Mouse (Mus musculus) embryonic fibroblast, embryonic 13.5 days (primary cell): ENCODE measurements around the gene Sarnp. TPM values are rescaled to one million over a fixed set of nuclear protein-coding genes. Genes with fewer than 3 reads are reported as not detected.

ENCODE experiments used
- H3K27ac ChIP-seq: 2 replicates; pipeline ENCODE4 v1.5.1; 2012; ENCODE audit warnings: low read length, control low read depth, inconsistent platforms; ENCODE audit not compliant: insufficient read depth
- H3K4me1 ChIP-seq: 2 replicates; pipeline ENCODE4 v1.6.1; 2011; ENCODE audit warnings: low read length; ENCODE audit not compliant: control insufficient read depth, insufficient read depth
- H3K4me3 ChIP-seq: 2 replicates; pipeline ENCODE4 v1.5.1; 2011; ENCODE audit warnings: mild to moderate bottlenecking, control low read depth, low read length; ENCODE audit not compliant: insufficient read depth
- CTCF ChIP-seq: IDR thresholded peaks from 2 replicates; pipeline ENCODE4 v1.5.1; 2011; ENCODE audit warnings: mild to moderate bottlenecking, control low read depth, low read length, moderate library complexity, borderline replicate concordance; ENCODE audit not compliant: insufficient read depth
- POLR2A ChIP-seq: IDR thresholded peaks from 2 replicates; pipeline ENCODE4 v1.6.1; 2011; ENCODE audit warnings: low read depth, mild to moderate bottlenecking, control low read depth, low read length, moderate library complexity
- polyA plus RNA-seq: library from polyadenylated mRNA; stranded (reverse); fragments of >200 nt; gene quantifications from 2 replicates; pipeline ENCODE4 v1.2.4, GENCODE M21; 2011; ENCODE audit warnings: low read depth; ENCODE audit not compliant: missing spikeins, insufficient read length

Gene Sarnp
- polyA plus RNA-seq, 1 experiment = 112 TPM

DNA sequence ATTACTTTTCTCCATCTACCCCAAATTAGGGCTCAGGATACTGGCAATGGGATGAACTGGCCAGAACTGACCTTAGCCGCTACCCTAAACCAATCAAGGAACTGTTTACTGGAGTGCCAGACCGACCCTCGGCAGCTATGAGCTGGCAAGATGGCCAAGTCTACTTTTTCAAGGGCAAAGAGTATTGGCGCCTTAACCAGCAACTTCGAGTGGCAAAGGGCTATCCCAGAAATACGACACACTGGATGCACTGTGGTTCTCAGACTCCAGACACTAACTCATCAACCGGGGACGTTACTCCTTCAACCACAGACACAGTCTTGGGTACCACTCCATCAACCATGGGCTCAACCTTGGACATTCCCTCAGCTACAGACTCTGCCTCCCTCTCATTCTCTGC lies 18.5 kb upstream of the Sarnp start:
- H3K27ac ChIP-seq = no peak overlapping the region
- no peak for TF ChIP-seq POLR2A
- TF ChIP-seq CTCF = no peak
- H3K4me3 ChIP-seq = no peak overlapping the region
- H3K4me1 ChIP-seq = peaks cover 6% of the 10 kb centered on the region; the same call in 1 of the 2 replicates

GRCm38 (mm10) chr10:128801981-128802495 lies 15.1 kb upstream of the Sarnp start:
- no peak overlapping the region for H3K27ac ChIP-seq
- TF ChIP-seq CTCF = no peak
- TF ChIP-seq POLR2A = no peak
- H3K4me1 ChIP-seq = peaks cover 6% of the 10 kb centered on the region; the same call in 1 of the 2 replicates
- H3K4me3 ChIP-seq = peak overlapping the region; percentile 73

DNA sequence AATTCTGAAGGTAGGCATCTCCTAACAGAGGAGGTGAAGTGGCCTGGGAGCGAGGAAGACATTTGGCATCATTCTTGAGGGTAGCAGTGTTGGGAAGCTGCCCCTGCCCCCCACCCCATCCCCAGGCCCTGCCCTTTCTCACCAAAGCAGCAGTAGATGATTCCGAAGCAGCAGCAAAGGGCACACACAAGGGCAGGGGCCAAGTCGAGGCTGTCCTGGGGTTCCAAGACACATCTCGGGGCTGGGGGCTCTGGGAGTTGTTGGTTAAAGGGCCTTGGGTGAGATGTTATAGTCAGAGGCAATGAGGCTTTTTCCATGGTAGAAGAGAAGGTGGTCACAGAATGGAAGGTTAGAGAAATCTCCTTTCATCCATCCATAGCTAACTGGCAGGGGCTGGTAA lies 14.2 kb upstream of the Sarnp start:
- peak overlapping the region; percentile 95 for H3K27ac ChIP-seq
- no peak for TF ChIP-seq CTCF
- no peak for TF ChIP-seq POLR2A
- peaks cover 6% of the 10 kb centered on the region; the same call in 1 of the 2 replicates for H3K4me1 ChIP-seq
- peak overlapping the region; percentile 73 for H3K4me3 ChIP-seq

DNA sequence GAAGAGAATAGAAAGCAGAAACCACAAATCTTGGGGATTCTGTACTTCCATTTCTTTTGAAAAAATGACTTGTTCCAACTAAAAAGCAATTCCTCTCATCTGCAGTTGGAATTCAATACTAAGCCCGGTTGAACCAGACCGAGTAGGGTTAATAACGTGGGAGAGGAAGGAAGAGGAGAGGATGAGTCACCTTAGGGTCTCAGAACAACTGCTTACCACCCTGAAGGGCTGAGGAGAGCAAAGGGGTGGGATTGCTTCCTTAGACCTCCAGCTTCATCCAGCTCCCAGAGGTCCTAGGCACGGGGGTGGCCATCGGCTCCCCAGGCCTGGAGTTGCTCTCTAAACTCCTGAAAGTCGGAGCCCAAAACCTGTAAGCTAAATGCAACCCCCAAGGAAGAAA lies 13.8 kb upstream of the Sarnp start:
- Histone ChIP-seq H3K4me1 (peaks cover 6% of the 10 kb centered on the region; the same call in 1 of the 2 replicates), H3K4me3 (peak overlapping the region; percentile 73), H3K27ac (peak overlapping the region; percentile 95)
- TF ChIP-seq POLR2A (no peak), CTCF (no peak)

- Histone ChIP-seq H3K4me3 (peak within 1 kb of the TSS; percentile 73), H3K4me1 (peaks cover 9% of the 10 kb centered on the region; the same call in 1 of the 2 replicates), H3K27ac (peak within 1 kb of the TSS; percentile 95)
- TF ChIP-seq POLR2A = peak; percentile 67
- TF ChIP-seq CTCF = no peak
Observed at GRCm38 (mm10) chr10:128803771-128804270, 13.3 kb upstream of the Sarnp start, which contains the start of gene Dnajc14. Gene Dnajc14, plus strand, starts transcription at chr10:128804062.

GRCm38 (mm10) chr10:128804271-128805091 lies 12.7 kb upstream of the Sarnp start, which contains the start of gene Tmem198b:
Gene Tmem198b, minus strand, starts transcription at chr10:128804370.
- no peak for TF ChIP-seq CTCF
- TF ChIP-seq POLR2A = peak; percentile 71; the same call in 1 of the 2 replicates
- H3K4me1 ChIP-seq = peaks cover 9% of the 10 kb centered on the region; the same call in 1 of the 2 replicates
- peak within 1 kb of the TSS; percentile 95 for H3K27ac ChIP-seq
- H3K4me3 ChIP-seq = peak within 1 kb of the TSS; percentile 73

- TF ChIP-seq POLR2A (peak; percentile 82), CTCF (no peak)
- peak overlapping the region; percentile 68 for H3K4me3 ChIP-seq
- H3K27ac ChIP-seq = peak overlapping the region; percentile 86
- H3K4me1 ChIP-seq = peaks cover 9% of the 10 kb centered on the region; the same call in 1 of the 2 replicates
Observed at GRCm38 (mm10) chr10:128805092-128806000, 11.8 kb upstream of the Sarnp start.

DNA sequence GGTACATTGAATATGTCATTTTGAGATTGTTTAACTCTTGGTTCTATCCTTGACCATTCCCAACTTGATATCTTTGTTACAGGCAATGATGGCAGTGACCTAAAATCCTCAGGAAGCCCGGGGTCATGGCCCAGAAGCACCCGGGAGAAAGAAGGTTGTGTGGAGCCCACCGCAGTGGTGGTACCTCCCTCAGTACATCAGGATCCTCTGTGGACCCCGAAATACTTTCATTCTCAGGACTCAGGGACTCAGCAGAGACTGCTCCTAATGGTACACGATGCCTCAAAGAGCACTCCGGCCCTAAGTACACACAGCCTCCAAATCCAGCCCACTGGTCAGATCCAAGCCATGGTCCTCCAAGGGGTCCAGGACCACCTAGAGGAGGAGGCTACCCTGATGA lies 11.0 kb upstream of the Sarnp start:
- Histone ChIP-seq H3K27ac (0 out of 2 replicates have a peak overlapping the region, but pooled peaks have one; percentile 17), H3K4me3 (peak overlapping the region; percentile 67), H3K4me1 (peaks cover 9% of the 10 kb centered on the region; the same call in 1 of the 2 replicates)
- TF ChIP-seq CTCF (no peak), POLR2A (no peak)

DNA sequence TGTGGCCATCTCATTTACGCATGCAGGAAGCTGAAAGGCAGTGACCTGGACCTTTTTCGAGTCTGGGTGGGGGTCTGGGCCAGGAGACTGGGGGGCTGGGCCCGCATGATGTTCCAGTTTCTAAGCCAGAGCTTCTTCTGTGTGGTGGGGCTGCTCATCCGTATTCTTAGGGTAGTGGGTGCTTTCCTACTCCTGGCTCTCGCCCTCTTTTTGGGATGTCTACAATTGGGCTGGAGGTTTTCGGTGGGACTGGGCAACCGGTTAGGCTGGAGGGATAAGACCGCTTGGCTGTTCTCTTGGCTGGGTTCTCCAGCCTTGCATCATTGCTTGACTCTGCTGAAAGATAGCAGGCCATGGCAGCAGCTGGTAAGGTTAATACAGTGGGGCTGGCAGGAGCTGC lies 10.1 kb upstream of the Sarnp start:
- H3K4me1 ChIP-seq = peaks cover 9% of the 10 kb centered on the region; the same call in 1 of the 2 replicates
- H3K4me3 ChIP-seq = peak overlapping the region; percentile 67
- TF ChIP-seq POLR2A (no peak), CTCF (no peak)
- no peak overlapping the region for H3K27ac ChIP-seq
